Mouse (Mus musculus) E14TG2a.4 (cell line): Measurements from ENCODE around the gene Emc9.

ENCODE experiments used
- CTCF ChIP-seq: conservative IDR thresholded peaks from 2 replicates; pipeline ENCODE4 v1.5.1; 2014; ENCODE audit warnings: low read length
- NANOG ChIP-seq: IDR thresholded peaks from 2 replicates; pipeline ENCODE4 v1.6.1; 2014; ENCODE audit warnings: borderline replicate concordance, low read length, mixed read lengths
- POU5F1 ChIP-seq: IDR thresholded peaks from 2 replicates; pipeline ENCODE4 v1.6.1; 2014; ENCODE audit warnings: low read length, borderline replicate concordance

- TF ChIP-seq POU5F1 (no peak), CTCF (no peak), NANOG (no peak)
Observed at GRCm38 (mm10) chr14:55604823-55605222, 19.7 kb upstream of the Emc9 start.
